Mouse (Mus musculus) G1E-ER4 (cell line): ENCODE results near the gene Slc12a8. TPM values are rescaled to one million over a fixed set of nuclear protein-coding genes. Genes with fewer than 3 reads are reported as not detected.

Source experiments
- GATA1 ChIP-seq: IDR thresholded peaks from one replicate; pipeline ENCODE4 v1.8.0; 2012; ENCODE audit warnings: low read length, inconsistent platforms
- polyA plus RNA-seq: library from polyadenylated mRNA; stranded (reverse); fragments of >175 nt; gene quantifications from 2 replicates; pipeline ENCODE4 v1.2.3, GENCODE M21; 2012

The Slc12a8 gene
- polyA plus RNA-seq, 1 experiment = not detected

- TF ChIP-seq GATA1 = no peak
Measured at GRCm38 (mm10) chr16:33666985-33667538, 149.9 kb downstream of the Slc12a8 start.

DNA sequence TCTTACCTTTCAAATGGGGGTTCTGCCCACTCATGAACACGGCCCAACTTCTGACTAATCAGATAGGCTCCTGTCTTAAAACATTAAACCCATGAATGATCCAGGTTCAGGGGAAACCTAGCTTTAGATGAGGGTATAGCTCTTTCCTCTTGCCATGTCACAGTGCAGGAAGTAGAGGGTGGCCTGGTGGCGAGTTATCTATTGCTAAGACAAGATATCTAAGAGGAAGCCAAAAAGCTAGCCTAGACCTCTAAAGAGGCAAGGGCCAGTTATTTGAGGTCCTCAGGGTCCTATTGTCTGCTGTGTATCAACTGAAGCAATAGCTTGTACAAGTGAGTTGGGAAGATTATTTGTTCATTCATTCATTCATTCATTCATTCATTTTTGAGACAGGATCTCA, 151.3 kb downstream of the Slc12a8 start:
- TF ChIP-seq GATA1 = no peak

DNA sequence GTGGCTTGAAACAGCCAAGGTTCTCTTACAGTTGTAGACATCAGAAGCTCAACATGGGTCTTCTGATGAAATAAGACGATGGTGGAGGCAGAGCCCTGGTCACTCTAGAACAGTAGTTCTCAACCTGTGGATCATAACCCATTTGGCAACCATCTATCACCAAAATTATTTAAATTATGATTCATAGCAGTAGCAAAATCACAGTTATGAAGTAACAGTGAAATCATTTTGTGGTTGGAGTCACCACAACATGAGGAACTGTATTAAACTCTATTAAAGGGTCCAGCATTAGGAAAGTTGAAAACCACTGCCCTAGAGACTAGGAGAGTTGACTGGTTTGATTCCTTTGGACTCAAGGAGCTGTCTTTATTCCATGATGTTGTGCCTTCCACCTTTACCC, 151.9 kb downstream of the Slc12a8 start:
- TF ChIP-seq GATA1 = no peak

- TF ChIP-seq GATA1 = no peak
Measured at GRCm38 (mm10) chr16:33670340-33670739, 153.2 kb downstream of the Slc12a8 start.

- no peak for TF ChIP-seq GATA1
Measured at GRCm38 (mm10) chr16:33670933-33671332, 153.8 kb downstream of the Slc12a8 start.

GRCm38 (mm10) chr16:33672188-33672587, 155.1 kb downstream of the Slc12a8 start:
- no peak for TF ChIP-seq GATA1

- no peak for TF ChIP-seq GATA1
Measured at GRCm38 (mm10) chr16:33672643-33673042, 155.5 kb downstream of the Slc12a8 start.

- no peak for TF ChIP-seq GATA1
Measured at GRCm38 (mm10) chr16:33673530-33674109, 156.5 kb downstream of the Slc12a8 start.

GRCm38 (mm10) chr16:33675151-33675847, 158.2 kb downstream of the Slc12a8 start:
- TF ChIP-seq GATA1 = no peak

DNA sequence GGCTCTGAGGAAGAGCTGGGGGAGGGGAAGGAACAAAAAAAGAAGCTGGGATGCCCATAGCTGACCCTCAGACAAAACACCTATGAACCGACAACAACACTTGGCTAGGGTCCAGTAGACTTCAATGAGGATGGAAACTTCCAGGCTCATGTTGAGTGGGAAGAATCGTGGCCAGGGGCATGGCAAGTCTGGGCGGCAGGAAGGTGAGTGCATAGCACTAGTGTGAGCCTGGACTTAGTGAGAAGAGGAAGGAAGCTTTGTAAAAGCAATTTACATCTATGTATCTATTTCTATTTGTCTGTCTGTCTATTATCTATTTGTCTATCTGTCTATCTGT, 158.7 kb downstream of the Slc12a8 start:
- no peak for TF ChIP-seq GATA1

DNA sequence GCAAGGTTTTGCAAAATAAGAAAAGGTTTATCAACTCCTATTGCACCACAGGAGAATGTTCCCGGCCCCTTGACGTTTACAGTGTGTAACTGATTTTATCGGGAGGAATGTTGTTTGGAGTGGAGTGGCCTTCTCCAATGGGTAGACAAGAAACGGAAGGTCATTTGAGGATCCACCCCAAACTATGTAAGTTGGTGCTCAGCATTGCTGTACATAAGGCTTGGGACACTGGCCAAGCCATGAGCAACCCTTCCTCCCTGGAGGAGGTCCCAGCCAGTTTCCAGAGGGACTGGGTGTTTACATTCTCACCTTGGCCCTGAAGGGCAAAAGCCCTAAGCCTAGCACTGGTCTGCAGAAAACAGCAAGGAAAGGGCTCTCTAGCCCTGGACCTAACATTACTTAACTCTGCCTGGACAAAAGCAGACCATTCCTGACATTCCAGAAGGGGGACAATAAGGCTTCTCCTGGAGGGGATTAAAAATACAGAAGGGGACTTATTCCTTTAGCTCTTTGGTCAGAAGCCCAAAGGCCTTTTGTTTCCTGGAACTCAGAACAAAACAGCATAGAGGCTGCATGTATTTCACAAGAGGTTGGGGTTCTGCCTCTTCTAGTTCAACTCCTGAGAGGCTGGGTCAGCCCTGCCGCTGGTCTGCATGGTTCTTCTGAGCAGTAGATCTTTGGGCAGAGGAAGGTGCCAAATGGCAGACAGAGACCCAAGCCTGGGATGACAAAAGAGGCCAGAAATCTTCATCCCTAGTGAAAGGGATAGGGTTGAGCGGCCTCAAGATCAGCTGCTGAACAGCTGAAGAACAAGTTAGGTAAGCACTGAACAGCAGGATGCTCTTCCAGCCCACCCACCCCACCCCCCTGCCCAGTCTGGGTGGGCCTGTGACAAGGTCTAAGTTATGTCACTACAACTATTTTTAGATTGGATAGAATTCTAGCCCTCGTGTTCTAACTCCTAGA, 159.5 kb downstream of the Slc12a8 start:
- TF ChIP-seq GATA1 = no peak

DNA sequence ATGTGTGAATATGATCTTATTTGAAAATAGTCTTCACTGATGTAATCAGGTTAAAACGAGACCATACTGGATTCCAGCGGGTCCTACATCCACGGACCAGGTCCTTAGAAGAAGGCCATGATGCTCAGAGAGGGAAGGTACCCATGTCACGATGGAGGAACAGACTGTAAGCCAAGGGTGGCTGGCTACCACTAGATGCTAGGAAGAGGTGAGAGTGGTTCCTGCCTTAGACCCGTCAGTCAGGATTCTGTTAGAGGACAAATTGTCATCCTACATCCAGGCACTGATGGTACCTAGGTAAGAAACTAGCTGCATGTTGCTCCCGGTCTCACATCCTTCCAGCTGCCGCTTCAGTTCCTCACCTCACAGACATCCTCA, 160.2 kb downstream of the Slc12a8 start:
- no peak for TF ChIP-seq GATA1

DNA sequence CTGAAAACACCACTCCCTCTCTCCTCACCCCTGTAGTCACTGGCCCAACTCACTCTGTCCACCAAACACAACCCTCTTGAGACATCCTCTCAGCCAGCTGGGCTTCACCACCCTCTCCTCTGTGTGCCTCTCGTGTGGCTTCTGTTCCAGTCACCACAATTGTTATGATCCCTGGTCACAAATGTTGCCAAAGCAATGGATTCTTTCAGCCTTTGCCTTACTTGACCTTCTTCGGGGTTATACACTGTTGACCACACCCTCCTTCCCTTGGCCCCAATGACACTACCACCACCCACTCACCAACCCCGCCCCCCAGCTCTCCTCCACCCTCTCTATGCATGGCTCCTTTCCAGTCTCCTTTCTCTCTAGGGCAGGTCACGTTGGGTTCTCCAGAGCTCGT, 160.8 kb downstream of the Slc12a8 start:
- no peak for TF ChIP-seq GATA1

GRCm38 (mm10) chr16:33680271-33680670, 163.1 kb downstream of the Slc12a8 start:
- TF ChIP-seq GATA1 = no peak

- no peak for TF ChIP-seq GATA1
Measured at GRCm38 (mm10) chr16:33680816-33681215, 163.7 kb downstream of the Slc12a8 start.

DNA sequence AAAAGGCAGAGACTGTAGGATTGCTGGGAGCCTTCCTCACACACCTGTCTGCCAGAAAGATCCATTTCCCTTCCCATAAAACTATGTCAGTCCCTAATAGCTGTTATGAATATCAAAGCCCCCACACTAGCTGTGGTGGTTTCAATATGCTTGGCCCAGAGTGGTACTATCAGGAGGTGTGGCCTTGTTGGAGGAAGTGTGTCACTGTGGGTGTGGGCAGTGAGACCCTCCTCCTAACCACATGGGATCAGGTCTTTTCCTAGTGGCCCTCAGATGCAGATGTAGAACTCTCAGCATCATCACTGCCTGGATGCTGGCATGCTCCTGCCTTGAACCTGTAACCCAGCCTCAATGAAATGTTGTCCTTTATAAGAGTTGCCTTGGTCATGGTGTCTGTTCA, 164.5 kb downstream of the Slc12a8 start:
- TF ChIP-seq GATA1 = no peak
